Mouse (Mus musculus) forebrain, embryonic 16.5 days (tissue): ENCODE measurements around the gene Akr1b10. TPM values are rescaled to one million over a fixed set of nuclear protein-coding genes. Genes with fewer than 3 reads are reported as not detected.
A peak's percentile ranks its signal among the peaks of the same experiment; 100 is the strongest.
"Not testable (repeated sequence)": the region's sequence is repeated elsewhere in the genome, so short reads cannot be mapped to it uniquely, and the experiment has no call there.

ENCODE experiments used
- ATAC-seq: fragments of 200-750 bp; cut with Nextera tagmentation; 2 replicates; pipeline ENCODE4 v1.8.0; 2017; ENCODE audit warnings: mild to moderate bottlenecking, moderate library complexity
- H3K27ac ChIP-seq: fragments of 300-500 bp; sonication (generic); 2 replicates; pipeline ENCODE4 v1.5.1; 2014; ENCODE audit warnings: low read length, control low read depth
- H3K27me3 ChIP-seq: fragments of 300-500 bp; sonication (generic); replicated peaks from 2 replicates; pipeline ENCODE4 v1.6.1; 2014; ENCODE audit warnings: low read length; ENCODE audit not compliant: control insufficient read depth, insufficient read depth
- H3K36me3 ChIP-seq: fragments of 300-500 bp; sonication (generic); 2 replicates; pipeline ENCODE4 v1.6.1; 2014; ENCODE audit not compliant: control insufficient read depth, insufficient read depth
- H3K4me1 ChIP-seq: fragments of 300-500 bp; sonication (generic); replicated peaks from 2 replicates; pipeline ENCODE4 v1.6.1; 2014; ENCODE audit warnings: low read length; ENCODE audit not compliant: control insufficient read depth, insufficient read depth
- H3K4me2 ChIP-seq: fragments of 300-500 bp; sonication (generic); 2 replicates; pipeline ENCODE4 v1.6.1; 2014; ENCODE audit warnings: mild to moderate bottlenecking, low read length, control low read depth
- H3K4me3 ChIP-seq: fragments of 300-500 bp; sonication (generic); replicated peaks from 2 replicates; pipeline ENCODE4 v1.5.1; 2014; ENCODE audit warnings: mild to moderate bottlenecking, low read length, control low read depth
- H3K9ac ChIP-seq: fragments of 300-500 bp; sonication (generic); replicated peaks from 2 replicates; pipeline ENCODE4 v1.6.1; 2014; ENCODE audit warnings: low read depth, low read length, control low read depth
- H3K9me3 ChIP-seq: fragments of 300-500 bp; sonication (generic); 2 replicates; pipeline ENCODE4 v1.6.1; 2016; ENCODE audit warnings: low read length; ENCODE audit not compliant: control insufficient read depth
- WGBS: fragments of 180-500 bp; shearing (Covaris S2); extraction: QIAGEN DNeasy Blood & Tissue Kit; methylation state at CpG from one replicate; pipeline ENCODE4 v1.1.7; 2014; 5-methylcytosine and 5-hydroxymethylcytosine counted together
- polyA plus RNA-seq: library from polyadenylated mRNA; unstranded; fragments of >200 nt; fragmentation: Nextera tagmentation; extraction: Ambion mirVana; gene quantifications from 2 replicates; pipeline ENCODE4 v1.2.1, GENCODE M21; 2015

Akr1b10 gene
- polyA plus RNA-seq, 1 experiment from 2014 or later = 6.1 TPM

DNA sequence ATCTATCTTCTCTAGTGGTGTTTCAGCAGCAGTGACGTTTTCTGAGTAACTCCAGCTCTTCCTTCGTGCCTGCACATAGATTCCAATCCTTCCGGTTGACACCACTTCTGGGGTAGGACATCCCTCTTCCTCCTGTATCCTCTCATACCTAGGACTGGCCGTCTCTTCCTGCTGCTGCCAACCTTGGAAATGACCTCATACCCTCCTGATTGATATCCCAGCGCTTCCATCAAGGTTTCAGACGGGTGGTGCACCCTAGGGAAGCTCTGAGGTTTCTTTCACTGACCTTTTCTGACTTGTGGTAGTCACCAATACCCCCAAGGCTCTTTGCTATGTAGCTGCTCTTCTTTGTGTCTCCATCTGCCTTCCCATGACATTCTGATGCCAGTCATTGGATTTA lies 14.4 kb downstream of the Akr1b10 start:
- Histone ChIP-seq H3K9ac (no peak overlapping the region), H3K4me3 (no peak overlapping the region), H3K4me1 (no peaks in the 10 kb centered on the region), H3K27ac (no peak overlapping the region), H3K9me3 (no peaks in the 10 kb centered on the region), H3K27me3 (no peaks in the 10 kb centered on the region), H3K4me2 (no peak overlapping the region), H3K36me3 (no peaks in the 10 kb centered on the region)
- WGBS = 88% methylated on average over 6 of the region's 6 CpGs
- ATAC-seq = no peak

DNA sequence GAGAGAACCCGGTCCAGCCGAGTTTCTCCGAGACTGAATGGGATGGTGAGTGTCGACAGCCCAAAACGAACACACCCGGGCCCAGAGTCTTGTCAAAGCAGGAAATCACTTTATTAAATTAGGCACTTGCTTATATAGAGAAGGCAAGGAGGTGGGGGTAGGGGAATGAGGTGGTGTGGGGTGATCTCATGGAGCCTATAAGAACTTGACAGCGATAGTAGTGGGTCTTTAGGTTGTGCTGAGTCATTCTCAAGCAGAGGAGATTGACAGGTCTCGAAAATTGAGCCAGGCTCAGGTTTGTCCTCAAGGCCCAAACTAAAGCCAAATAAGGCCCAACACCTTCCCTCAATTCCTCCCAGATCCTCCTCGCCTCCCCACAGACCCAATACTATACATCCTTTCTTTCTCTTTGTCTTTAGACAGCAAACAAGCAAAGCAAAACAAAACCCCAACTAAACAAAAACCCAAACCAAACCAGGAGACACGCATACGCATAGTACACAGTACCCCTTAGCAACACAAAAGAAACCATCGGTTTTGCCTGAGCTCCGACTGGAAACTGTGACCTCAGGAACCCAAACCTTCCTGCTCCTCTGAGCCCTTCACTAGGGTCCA lies 15.7 kb downstream of the Akr1b10 start:
- Histone ChIP-seq H3K27ac (no peak overlapping the region), H3K9me3 (no peaks in the 10 kb centered on the region), H3K4me1 (no peaks in the 10 kb centered on the region), H3K4me3 (no peak overlapping the region), H3K9ac (no peak overlapping the region), H3K27me3 (no peaks in the 10 kb centered on the region), H3K36me3 (no peaks in the 10 kb centered on the region), H3K4me2 (no peak overlapping the region)
- WGBS = 83% methylated on average over 13 of the region's 13 CpGs
- ATAC-seq = no peak

DNA sequence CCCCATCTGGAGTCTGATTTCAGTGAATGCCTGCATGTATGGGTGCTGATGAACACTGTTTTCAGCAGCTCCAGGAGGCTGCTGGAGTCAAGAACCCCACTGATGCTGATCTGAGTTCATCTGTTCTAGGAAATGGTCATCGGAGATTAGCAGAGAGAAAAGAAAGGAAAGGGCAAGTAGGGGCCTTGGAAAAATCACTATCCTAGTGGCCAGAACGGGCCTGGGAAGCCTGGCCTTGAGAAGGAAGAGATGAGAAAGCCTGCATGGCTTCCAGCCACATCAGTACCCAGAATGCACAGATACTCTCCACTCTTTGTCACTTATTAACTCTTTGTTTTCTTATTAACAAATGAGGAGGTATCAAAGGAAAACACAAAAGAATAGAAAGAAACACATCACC lies 16.7 kb downstream of the Akr1b10 start:
- Histone ChIP-seq H3K4me2 (no peak overlapping the region), H3K9me3 (no peaks in the 10 kb centered on the region), H3K4me3 (no peak overlapping the region), H3K27me3 (no peaks in the 10 kb centered on the region), H3K9ac (no peak overlapping the region), H3K27ac (no peak overlapping the region), H3K36me3 (no peaks in the 10 kb centered on the region), H3K4me1 (no peaks in the 10 kb centered on the region)
- 82% methylated on average over 2 of the region's 2 CpGs for WGBS
- no peak for ATAC-seq

DNA sequence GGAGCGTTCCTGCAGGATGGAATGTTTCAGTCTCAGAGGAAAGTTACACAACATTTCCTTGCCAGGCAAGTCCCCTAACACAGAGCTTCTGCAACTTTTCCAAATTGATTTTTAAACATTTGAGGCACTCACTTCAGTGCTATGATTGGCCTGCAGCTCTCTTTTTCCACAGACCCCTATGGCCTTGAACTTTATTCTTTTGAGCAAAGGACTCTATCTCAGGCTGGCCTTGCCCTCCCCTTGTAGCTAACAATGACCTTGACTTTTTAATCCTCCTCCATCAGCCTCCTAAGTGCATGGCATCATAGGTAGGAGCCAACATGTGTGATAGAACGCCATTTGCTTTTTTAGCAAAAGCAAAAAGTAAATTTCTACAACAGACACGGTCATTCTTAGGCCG lies 22.7 kb downstream of the Akr1b10 start:
- Histone ChIP-seq H3K9ac (no peak overlapping the region), H3K4me2 (no peak overlapping the region), H3K9me3 (no peaks in the 10 kb centered on the region), H3K4me3 (no peak overlapping the region), H3K4me1 (no peaks in the 10 kb centered on the region), H3K36me3 (no peaks in the 10 kb centered on the region), H3K27ac (no peak overlapping the region), H3K27me3 (no peaks in the 10 kb centered on the region)
- no peak for ATAC-seq
- WGBS = 93% methylated on average over 4 of the region's 4 CpGs

DNA sequence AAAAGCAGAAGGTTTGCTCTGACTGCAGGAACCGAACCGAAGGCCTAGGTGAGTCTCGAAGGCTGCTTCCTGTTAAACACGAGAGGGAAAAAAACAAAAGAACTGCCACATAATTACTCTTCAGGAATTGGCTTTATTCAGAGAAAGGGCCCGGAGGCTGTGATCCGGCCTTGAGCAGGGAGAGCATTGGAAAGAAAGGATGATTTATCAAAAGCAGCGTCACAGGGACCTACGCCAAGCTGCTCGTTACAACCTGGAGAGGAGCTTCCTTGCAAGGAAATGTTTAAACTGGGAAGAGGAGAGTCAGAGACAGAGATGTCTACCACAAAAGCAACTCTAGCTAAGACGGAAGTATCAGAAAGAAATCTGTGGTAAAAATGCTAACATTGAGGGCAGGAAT lies 23.4 kb downstream of the Akr1b10 start:
- no peak overlapping the region for H3K4me3 ChIP-seq
- H3K9ac ChIP-seq = no peak overlapping the region
- no peaks in the 10 kb centered on the region for H3K4me1 ChIP-seq
- H3K4me2 ChIP-seq = no peak overlapping the region
- H3K27ac ChIP-seq = peak overlapping the region; percentile 69
- WGBS = 49% methylated on average over 10 of the region's 10 CpGs
- no peak for ATAC-seq
- H3K27me3 ChIP-seq = no peaks in the 10 kb centered on the region
- H3K9me3 ChIP-seq = no peaks in the 10 kb centered on the region
- no peaks in the 10 kb centered on the region for H3K36me3 ChIP-seq

DNA sequence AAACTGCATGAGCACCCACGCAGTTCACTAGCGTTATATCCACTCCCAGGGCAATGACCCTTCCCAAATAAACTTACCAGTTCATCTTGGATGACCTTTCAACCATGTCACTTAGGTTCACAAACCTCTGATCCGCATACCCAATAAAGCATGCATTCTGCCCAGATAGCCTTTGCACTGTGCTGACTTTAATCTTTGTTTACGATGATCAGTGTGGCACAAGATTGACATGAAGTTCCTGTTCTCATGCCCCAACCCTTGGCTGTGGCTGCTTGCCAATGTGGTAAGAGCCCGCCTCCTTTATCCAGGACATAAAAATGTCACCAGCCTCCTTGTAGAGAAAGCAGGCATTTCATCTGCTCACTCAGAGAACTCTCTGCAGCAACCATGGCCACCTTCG lies 28.0 kb downstream of the Akr1b10 start, which contains the start of gene Akr1b7:
Akr1b7 (plus strand) TSS at position 312 of the 400 bp plus-strand sequence.
- H3K4me3 ChIP-seq = no peak within 1 kb of the TSS
- WGBS = 88% methylated on average over 6 of the region's 6 CpGs
- no peak for ATAC-seq
- H3K9ac ChIP-seq = no peak within 1 kb of the TSS
- H3K36me3 ChIP-seq = no peaks in the 10 kb centered on the region
- H3K4me1 ChIP-seq = no peaks in the 10 kb centered on the region
- H3K27ac ChIP-seq = no peak within 1 kb of the TSS
- no peaks in the 10 kb centered on the region for H3K27me3 ChIP-seq
- no peak within 1 kb of the TSS for H3K4me2 ChIP-seq
- no peaks in the 10 kb centered on the region for H3K9me3 ChIP-seq

DNA sequence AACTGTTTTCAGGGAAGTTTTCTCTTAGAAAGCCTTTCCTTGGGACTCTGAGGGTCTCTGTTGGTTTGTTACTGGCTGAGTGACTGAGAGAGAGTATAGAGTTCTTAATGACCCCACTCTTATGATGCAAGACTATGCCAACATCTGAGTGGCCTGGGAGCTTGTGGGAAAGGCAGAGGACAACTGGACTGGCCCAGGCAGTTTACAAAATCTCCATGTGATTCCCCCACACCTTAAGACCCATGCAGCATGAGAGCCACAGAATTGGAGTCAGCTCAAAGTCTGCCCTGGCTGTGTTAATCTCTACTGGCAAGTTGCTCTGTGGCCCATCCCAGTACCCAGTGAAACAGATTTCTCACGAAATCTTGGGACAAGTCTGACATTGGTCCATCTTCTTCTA lies 28.7 kb downstream of the Akr1b10 start:
- Histone ChIP-seq H3K36me3 (no peaks in the 10 kb centered on the region), H3K27ac (no peak overlapping the region), H3K27me3 (no peaks in the 10 kb centered on the region), H3K4me3 (no peak overlapping the region), H3K4me2 (no peak overlapping the region), H3K9me3 (no peaks in the 10 kb centered on the region), H3K4me1 (no peaks in the 10 kb centered on the region), H3K9ac (no peak overlapping the region)
- 72% methylated on average over 1 of the region's 1 CpGs for WGBS
- ATAC-seq = no peak

DNA sequence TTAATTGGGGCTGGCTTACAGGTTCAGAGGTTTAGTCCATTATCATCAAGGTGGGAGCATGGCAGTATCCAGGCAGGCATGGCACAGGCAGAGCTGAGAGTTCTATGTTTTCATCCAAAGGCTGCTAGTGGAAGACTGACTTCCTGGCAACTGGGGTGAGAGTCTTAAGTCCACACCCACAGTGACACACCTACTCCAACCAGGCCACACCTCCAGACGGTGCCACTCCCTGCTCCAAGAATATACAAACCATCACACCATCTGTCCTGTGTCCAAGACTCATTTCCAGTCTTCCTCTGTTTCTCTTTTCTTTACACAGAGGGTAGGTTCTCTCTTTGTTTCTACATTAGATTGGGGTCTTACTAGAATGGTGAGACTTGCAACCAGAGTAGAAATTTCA lies 29.4 kb downstream of the Akr1b10 start:
- not testable (repeated sequence) for H3K4me3 ChIP-seq, H3K9ac ChIP-seq, ATAC-seq, H3K36me3 ChIP-seq, H3K4me1 ChIP-seq, H3K27me3 ChIP-seq, H3K27ac ChIP-seq, H3K4me2 ChIP-seq, H3K9me3 ChIP-seq
- WGBS = 88% methylated on average over 1 of the region's 1 CpGs

DNA sequence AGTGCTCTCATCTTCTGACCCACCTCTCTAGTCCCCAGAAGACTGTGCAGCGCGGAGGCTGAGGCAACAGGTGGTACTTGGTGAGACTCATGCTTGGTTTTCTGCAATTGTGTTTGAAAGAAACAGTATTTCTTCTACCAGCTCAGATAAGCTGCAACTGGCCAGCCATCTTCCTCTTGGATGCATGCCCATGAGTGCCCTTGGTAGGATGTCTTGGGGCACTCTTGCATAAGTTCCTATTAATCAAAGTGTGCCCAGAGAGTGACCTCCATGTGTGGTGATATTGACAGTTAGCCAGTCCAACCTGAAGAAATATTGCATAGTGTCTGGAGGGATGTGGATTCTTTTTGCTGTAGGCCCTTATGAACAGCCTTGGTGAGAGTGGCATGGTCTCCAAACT lies 32.5 kb downstream of the Akr1b10 start:
- H3K4me2 ChIP-seq = no peak overlapping the region
- no peaks in the 10 kb centered on the region for H3K36me3 ChIP-seq
- H3K9me3 ChIP-seq = no peaks in the 10 kb centered on the region
- no peak overlapping the region for H3K4me3 ChIP-seq
- H3K27me3 ChIP-seq = no peaks in the 10 kb centered on the region
- no peak overlapping the region for H3K27ac ChIP-seq
- ATAC-seq = no peak
- no peaks in the 10 kb centered on the region for H3K4me1 ChIP-seq
- no peak overlapping the region for H3K9ac ChIP-seq
- 100% methylated on average over 2 of the region's 2 CpGs for WGBS

DNA sequence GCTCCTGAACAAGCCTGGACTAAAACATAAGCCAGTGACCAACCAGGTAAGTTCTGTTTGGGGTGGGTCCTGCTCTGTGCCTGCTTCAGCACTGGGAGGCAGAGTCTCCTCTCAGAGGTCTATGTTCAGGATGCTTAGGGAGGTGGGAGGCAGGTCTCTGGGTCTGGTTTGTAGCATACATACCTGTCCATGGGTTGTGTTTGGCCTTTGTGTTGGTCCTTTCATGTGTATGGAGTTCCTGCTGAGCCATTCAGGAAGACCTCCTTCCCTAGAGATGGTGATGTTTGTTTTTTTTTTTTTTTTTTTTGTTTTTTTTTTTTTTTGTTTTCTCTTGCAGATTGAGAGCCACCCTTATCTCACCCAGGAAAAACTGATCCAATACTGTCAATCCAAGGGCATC lies 35.1 kb downstream of the Akr1b10 start:
- no peak overlapping the region for H3K4me2 ChIP-seq
- no peak overlapping the region for H3K27ac ChIP-seq
- H3K27me3 ChIP-seq = no peaks in the 10 kb centered on the region
- no peak for ATAC-seq
- no peak overlapping the region for H3K4me3 ChIP-seq
- H3K36me3 ChIP-seq = no peaks in the 10 kb centered on the region
- no peaks in the 10 kb centered on the region for H3K4me1 ChIP-seq
- no peak overlapping the region for H3K9ac ChIP-seq
- no peaks in the 10 kb centered on the region for H3K9me3 ChIP-seq
